Mouse (Mus musculus) thymus, postnatal 0 days (tissue): ENCODE results near the gene Ncf1. TPM values are rescaled to one million over a fixed set of nuclear protein-coding genes. Genes with fewer than 3 reads are reported as not detected.

Experiments used
- DNase-seq: peaks from one replicate; pipeline ENCODE4 v3.0.0-alpha.2; 2015; ENCODE audit warnings: low spot score
- polyA plus RNA-seq: library from polyadenylated mRNA; unstranded; fragments of >200 nt; fragmentation: Nextera tagmentation; extraction: Ambion mirVana; gene quantifications from 2 replicates; pipeline ENCODE4 v1.2.1, GENCODE M21; 2015

Gene Ncf1
- polyA plus RNA-seq, 1 experiment from 2014 or later = 10.3 TPM

DNA sequence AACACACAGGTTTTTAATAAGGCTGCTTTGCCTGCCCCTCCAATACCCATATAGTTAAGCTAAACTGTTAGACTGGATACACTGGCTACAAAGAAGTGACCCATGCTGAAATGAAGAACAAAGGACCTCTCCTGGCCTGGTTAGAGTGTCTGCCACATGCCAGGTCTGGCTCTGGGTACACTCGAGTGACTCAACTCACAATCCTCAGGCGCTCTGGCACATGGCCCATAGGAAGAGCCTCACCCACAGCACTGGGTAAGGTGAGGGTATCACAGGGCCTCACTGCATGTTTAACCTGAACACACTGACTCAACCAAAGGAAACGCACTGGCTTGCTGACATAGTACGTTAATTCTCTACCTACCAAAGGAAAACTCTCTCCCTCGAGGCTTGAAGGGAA, 16.7 kb upstream of the Ncf1 start:
- DNase-seq = no peak

- no peak for DNase-seq
Observed at GRCm38 (mm10) chr5:134244890-134245289, 15.5 kb upstream of the Ncf1 start.

- DNase-seq = no peak
Observed at GRCm38 (mm10) chr5:134243661-134244436, 14.4 kb upstream of the Ncf1 start.

GRCm38 (mm10) chr5:134241831-134242230, 12.4 kb upstream of the Ncf1 start:
- no peak for DNase-seq

- DNase-seq = no peak
Observed at GRCm38 (mm10) chr5:134237936-134238760, 8.7 kb upstream of the Ncf1 start.

GRCm38 (mm10) chr5:134237508-134237907, 8.1 kb upstream of the Ncf1 start:
- no peak for DNase-seq

DNA sequence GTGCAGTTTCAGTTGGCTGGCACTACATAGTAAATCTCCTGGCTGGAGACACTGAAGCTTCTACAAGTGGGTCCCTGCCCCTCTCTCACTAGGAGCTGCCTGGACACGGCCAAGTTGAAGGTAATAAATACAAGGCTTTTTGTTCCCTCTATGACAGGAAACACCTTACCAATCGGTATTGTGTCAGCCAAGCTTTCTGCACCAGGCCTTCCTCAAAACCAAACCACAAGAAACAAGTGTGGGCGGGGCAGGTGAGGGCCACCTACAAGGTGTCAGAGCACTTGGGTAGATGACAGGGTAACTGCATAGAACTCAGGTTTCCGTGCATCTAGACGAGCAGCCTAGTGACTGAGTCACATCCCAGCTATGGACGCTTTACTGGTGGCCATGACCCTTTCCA, 7.4 kb upstream of the Ncf1 start:
- DNase-seq = peak; percentile 81

GRCm38 (mm10) chr5:134236241-134236640, 6.8 kb upstream of the Ncf1 start:
- no peak for DNase-seq

DNA sequence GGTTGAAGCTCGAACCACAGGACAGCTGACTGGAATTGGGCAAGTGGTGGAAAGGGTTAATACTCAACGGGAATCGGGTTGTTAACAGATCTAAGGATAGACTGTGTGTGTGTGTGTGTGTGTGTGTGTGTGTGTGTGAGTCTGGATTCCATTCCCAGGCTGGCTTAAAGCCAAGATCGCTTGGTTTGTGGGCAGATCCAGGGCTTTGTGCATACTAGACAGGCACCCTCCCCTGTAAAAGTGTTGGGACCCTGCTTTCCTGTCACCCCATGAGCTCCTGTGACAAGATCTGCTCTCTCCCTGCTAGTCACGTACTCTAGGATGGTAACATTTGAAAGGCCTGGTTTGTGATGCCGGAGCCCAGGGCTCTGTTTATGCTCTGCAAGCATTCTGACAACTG, 5.7 kb upstream of the Ncf1 start:
- no peak for DNase-seq

- DNase-seq = peak; percentile 69
Observed at GRCm38 (mm10) chr5:134234205-134234604, 4.8 kb upstream of the Ncf1 start.

DNA sequence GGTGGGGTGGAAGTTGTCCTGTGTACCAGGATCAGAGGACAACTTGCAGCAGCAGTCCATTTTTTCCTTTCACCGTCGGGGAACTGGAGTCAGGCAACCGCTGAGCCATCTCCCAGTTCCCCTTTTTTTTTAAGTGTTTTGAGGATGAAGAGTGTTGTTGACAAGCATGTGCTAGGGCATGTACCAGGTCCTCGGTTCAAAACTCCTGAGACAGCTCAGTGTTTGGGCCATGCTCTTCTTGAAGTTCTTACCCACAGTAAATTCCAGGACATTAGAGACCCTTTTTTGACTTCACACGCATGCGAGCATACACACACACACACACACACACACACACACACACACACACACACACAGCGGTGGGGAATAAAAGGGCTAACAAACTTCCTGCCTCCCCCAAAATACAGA, 3.8 kb upstream of the Ncf1 start:
- DNase-seq = peak; percentile 65

DNA sequence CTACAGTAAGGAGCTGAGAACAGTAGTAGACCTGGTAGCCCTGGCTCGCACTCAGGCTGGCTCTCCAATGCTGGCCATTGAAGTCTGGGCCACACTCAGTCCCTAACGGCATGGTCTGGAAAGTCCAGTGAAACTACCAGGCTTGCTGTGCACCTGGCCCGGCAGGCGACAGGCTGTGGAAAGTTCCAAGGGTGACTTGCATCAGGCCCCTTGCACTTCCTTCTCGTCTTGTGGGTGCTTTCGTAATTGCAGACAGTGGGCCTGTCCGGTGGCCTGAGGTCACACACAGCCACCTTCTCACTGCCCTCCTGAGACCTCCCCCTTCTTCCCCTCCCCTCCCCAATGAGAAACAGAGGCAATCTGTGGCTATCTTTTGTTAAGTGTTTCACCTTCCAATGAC, 3.1 kb upstream of the Ncf1 start:
- DNase-seq = no peak

DNA sequence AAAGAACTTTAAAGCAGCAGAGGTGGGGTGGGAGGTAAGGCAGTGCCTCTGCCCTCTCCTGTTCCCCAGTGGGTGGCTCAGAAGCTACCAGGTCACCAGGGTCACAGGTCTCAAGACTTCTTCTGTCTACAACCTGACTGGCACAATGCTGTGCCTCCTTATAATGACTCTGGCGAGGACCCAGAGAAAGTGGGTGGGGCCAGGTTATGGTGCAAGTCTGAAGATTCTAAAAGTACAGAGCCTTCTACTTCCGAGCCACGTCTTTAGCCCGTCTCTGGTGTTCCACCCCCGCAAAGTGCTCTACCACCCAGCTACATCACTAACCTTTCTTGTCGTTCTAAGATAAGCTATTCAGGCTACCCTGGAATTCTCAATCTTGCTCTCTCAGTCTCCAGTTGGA, 2.7 kb upstream of the Ncf1 start:
- DNase-seq = peak; percentile 60

- no peak for DNase-seq
Observed at GRCm38 (mm10) chr5:134231376-134231775, 2.0 kb upstream of the Ncf1 start.

DNA sequence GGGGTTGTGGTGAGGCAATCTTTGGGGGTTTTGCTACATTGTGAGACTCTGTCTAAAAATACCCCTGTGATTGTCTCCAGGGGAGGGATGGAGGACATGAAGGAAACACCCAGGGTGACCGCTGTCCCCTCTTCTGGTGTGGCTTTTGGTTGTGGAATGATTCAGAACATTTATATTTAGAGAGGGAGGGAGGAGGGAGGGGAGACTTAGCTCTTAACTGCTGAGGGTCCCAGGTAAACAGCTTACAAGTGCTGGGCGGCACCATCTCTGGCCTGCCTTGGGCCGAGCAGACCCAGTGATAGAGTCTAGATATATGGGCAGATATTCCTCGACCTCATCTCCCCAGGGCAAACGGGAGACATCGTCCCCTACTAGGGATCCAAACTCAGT, 1.2 kb downstream of the Ncf1 start:
- DNase-seq = no peak

DNA sequence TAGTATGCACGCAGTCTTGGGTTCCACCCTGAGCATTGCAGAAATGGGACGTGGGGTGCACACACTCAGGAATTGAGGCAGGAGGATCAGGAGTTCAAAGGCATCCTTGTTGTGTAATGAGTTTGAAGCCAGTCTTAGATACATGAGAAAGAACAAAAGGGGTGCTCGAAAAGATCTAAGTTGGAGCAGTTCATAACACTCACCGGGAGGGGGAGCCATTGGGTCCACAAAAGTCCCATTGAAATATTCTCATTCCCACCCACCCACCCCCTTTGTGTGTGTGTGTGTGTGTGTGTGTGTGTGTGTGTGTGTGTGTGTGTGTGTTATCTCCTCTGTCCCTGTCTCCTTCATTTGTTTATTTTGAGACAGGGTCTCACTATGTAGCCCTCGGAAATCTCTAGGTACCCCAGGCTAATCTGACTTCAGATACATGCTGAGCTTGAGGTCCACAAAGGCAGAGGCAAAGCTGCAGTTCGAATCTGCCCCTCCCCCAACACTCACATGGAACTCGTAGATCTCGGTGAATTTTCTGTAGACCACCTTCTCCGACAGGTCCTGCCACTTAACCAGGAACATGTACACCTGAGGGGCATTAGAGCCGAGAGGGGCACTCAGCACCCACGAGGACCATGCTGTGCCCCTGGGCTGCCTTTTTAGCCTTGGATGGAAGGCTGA, 1.7 kb downstream of the Ncf1 start:
- DNase-seq = peak; percentile 73

DNA sequence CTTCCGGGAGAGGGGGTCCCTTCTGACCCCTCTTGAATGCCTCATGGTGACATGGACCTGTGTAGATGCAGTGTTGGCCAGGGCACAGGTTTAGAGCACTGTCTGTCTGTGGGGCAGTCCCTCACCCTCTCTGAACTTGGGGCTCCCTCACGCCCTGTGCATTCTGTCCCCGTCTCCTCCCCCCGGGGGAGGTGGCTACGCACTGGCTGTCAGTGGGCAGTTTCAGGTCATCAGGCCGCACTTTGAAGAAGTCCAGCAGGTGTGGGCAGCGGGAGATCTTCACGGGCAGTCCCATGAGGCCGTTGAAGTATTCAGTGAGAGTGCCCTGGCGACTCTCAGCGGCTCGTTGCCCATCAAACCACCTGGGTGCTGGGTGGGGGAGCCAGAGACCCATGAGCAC, 2.5 kb downstream of the Ncf1 start:
- DNase-seq = no peak

- DNase-seq = peak; percentile 26
Observed at GRCm38 (mm10) chr5:134225110-134225901, 4.1 kb downstream of the Ncf1 start.

DNA sequence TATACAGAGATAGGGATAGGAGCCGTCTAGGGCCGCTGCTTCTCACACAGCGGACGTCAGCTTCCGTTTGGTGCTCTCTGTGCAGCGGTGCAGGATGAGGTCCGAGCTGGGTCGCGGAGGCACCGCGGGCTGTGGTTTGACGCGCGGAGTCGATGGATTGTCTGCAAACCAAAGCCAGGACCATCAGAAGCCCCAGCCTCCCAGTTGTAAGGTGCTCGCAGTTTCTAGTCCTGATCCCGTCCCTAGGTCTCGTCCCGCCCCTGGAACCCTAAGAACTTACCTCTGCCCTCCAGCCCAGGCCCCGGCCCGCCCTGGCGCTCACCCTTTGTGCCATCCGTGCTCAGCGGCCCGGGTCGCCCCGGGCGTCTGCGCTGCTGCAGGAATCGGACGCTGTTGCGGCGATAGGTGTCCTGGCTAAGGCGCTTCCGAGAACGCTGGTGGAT, 7.7 kb downstream of the Ncf1 start:
- DNase-seq = no peak

DNA sequence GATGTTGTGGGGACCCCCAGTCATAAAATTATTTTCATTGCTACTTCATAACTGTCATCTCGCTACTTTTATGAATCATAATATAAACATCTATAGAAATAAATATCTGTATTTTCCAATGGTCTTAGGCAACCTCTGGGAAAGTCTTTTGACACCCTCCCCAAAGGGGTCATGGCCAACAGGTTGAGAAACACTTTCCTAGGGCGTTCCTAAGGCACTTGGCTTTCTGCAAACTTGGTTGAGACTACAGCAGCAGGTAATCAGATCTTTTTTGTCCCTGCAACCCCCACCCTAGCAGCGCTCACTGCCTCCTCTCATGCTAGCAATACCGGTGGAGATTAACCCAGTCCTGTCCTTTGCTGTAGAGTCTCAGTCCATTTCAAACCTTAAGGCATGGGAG, 8.1 kb downstream of the Ncf1 start:
- DNase-seq = no peak

- no peak for DNase-seq
Observed at GRCm38 (mm10) chr5:134217900-134218299, 11.5 kb downstream of the Ncf1 start.
